Mouse (Mus musculus): Measurements from ENCODE around the gene Crtc3.

- TF ChIP-seq CTCF (IDR thresholded peaks at IDR 0.05; ENCODE audit: insufficient read depth, low read depth, low read length) (no peak), POLR2A (IDR thresholded peaks at IDR 0.05; ENCODE audit: insufficient read depth, low read depth, low read length) (no peak)
Observed at GRCm38 (mm10) chr7:80561931-80562330, 126.7 kb downstream of the Crtc3 start.

Data from olfactory bulb, adult 2 months (tissue).